Comparison of ENCODE assay signal across 8 mouse cellular contexts in the genomic region with DNA sequence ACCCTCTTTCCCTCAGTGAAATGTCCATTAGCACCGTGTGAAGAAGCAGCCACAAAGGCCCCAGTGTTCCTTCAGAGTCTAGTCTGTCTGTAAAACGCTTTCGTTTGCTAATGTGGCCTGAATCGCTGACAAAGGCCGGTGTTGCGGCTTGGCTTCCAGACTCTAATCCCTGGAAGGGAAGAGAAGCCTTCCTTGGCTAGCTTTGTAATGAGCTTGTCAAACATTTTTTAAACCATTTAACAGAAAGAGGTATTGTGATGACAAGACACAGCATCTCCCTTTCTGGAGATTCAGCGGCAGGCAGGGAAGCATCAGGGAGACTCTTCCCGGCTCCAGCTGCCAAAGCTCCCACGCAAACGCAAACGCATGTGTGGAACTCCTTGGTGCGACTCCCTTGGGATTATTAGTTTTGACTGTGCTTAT.
DNase-seq lines count a peak whose midpoint lies in the region; ATAC-seq lines count a peak whose summit lies in the region.

No protein-coding gene starts in this region.

- H3K4me1 ChIP-seq in limb, embryonic 12.5 days (replicated peaks) = peaks cover 7% of the 10 kb centered on the region; the same call in 1 of the 2 replicates
- H3K4me1 ChIP-seq in limb, embryonic 10.5 days = no peaks in the 10 kb centered on the region
- H3K4me1 ChIP-seq in heart, embryonic 14.5 days (ENCODE audit: control insufficient read depth in 2 of 2, insufficient read depth in 2 of 2, low read length in 2 of 2) = peaks cover 0 to 2% of the 10 kb centered on the region in 2 experiments; a peak in 1 of 4 replicates
- peaks cover 17% of the 10 kb centered on the region for H3K4me1 ChIP-seq in midbrain, embryonic 11.5 days (ENCODE audit: control insufficient read depth, insufficient read depth, low read length)
- peaks cover 3% of the 10 kb centered on the region; the same call in 1 of the 2 replicates for H3K4me1 ChIP-seq in stomach, embryonic 16.5 days (ENCODE audit: control insufficient read depth, insufficient read depth, low read length)

- H3K4me2 ChIP-seq in limb, embryonic 12.5 days = peak overlapping the region; percentile 45
- peak overlapping the region; percentile 57 for H3K4me2 ChIP-seq in heart, embryonic 14.5 days (ENCODE audit: low read length)
- H3K4me2 ChIP-seq in midbrain, embryonic 11.5 days = peak overlapping the region; percentile 26
- peak overlapping the region; percentile 49 for H3K4me2 ChIP-seq in stomach, embryonic 16.5 days (ENCODE audit: low read depth, low read length)

- 0 out of 2 replicates have a peak overlapping the region, but pooled peaks have one; percentile 5 for H3K27ac ChIP-seq in limb, embryonic 12.5 days
- no peak overlapping the region for H3K27ac ChIP-seq in limb, embryonic 10.5 days
- no peak overlapping the region for H3K27ac ChIP-seq in heart, embryonic 14.5 days (replicated peaks in 1 of 2; ENCODE audit: control insufficient read depth in 1 of 2, insufficient read depth in 1 of 2, low read depth in 2 of 2, low read length in 2 of 2)
- H3K27ac ChIP-seq in midbrain, embryonic 11.5 days (ENCODE audit: low read depth, low read length) = peak overlapping the region; percentile 86
- peak overlapping the region; percentile 84 for H3K27ac ChIP-seq in stomach, embryonic 16.5 days (ENCODE audit: low read length)

- no peak for DNase-seq in limb, embryonic 10.5 days (ENCODE audit: low spot score)
- DNase-seq in embryo, embryonic 9.5 days (ENCODE audit: extremely low spot score) = peak; percentile 57
- peak; percentile 39 to 50 for DNase-seq in kidney, postnatal 4 days
- peak; percentile 93 for DNase-seq in midbrain, embryonic 11.5 days (ENCODE audit: low spot score, missing footprints)

- peak; percentile 42; the same call in 1 of the 2 replicates for ATAC-seq in limb, embryonic 12.5 days (ENCODE audit: insufficient number of reproducible peaks, insufficient read depth, low FRiP score, low TSS enrichment, low read depth)
- no peak for ATAC-seq in heart, embryonic 14.5 days (ENCODE audit: insufficient number of reproducible peaks, insufficient read depth, low FRiP score, low read depth)
- ATAC-seq in midbrain, embryonic 11.5 days (ENCODE audit: low FRiP score) = peak; percentile 79
- peak; percentile 76; the same call in 1 of the 2 replicates for ATAC-seq in stomach, embryonic 16.5 days (ENCODE audit: insufficient read depth, low FRiP score)
- no peak for ATAC-seq in granulocyte monocyte progenitor cell, adult 5-6 weeks (replicated peaks; ENCODE audit: poor library complexity, severe bottlenecking)

- no peaks in the 10 kb centered on the region for H3K27me3 ChIP-seq in limb, embryonic 12.5 days
- H3K27me3 ChIP-seq in limb, embryonic 10.5 days (ENCODE audit: low read depth, poor library complexity, severe bottlenecking) = no peaks in the 10 kb centered on the region
- no peaks in the 10 kb centered on the region for H3K27me3 ChIP-seq in heart, embryonic 14.5 days (ENCODE audit: control insufficient read depth, insufficient read depth, low read length)
- no peaks in the 10 kb centered on the region for H3K27me3 ChIP-seq in midbrain, embryonic 11.5 days (ENCODE audit: control insufficient read depth, insufficient read depth, low read length)
- H3K27me3 ChIP-seq in stomach, embryonic 16.5 days (ENCODE audit: control insufficient read depth, insufficient read depth, low read length) = no peaks in the 10 kb centered on the region

- no peak overlapping the region for H3K9ac ChIP-seq in limb, embryonic 12.5 days (replicated peaks)
- H3K9ac ChIP-seq in heart, embryonic 14.5 days (ENCODE audit: low read length) = 0 out of 2 replicates have a peak overlapping the region, but pooled peaks have one; percentile 25
- peak overlapping the region; percentile 5; the same call in 1 of the 2 replicates for H3K9ac ChIP-seq in midbrain, embryonic 11.5 days (ENCODE audit: low read length)
- H3K9ac ChIP-seq in stomach, embryonic 16.5 days (ENCODE audit: low read length) = peak overlapping the region; percentile 37

- H3K9me3 ChIP-seq in limb, embryonic 12.5 days = no peaks in the 10 kb centered on the region
- H3K9me3 ChIP-seq in limb, embryonic 10.5 days (replicated peaks) = no peaks in the 10 kb centered on the region
- H3K9me3 ChIP-seq in heart, embryonic 14.5 days (ENCODE audit: control insufficient read depth, low read length) = no peaks in the 10 kb centered on the region
- H3K9me3 ChIP-seq in midbrain, embryonic 11.5 days (ENCODE audit: control insufficient read depth, low read length) = no peaks in the 10 kb centered on the region
- H3K9me3 ChIP-seq in stomach, embryonic 16.5 days (replicated peaks; ENCODE audit: control insufficient read depth, low read length) = no peaks in the 10 kb centered on the region

- H3K4me3 ChIP-seq in limb, embryonic 12.5 days (replicated peaks) = no peak overlapping the region
- H3K4me3 ChIP-seq in limb, embryonic 10.5 days = no peak overlapping the region
- H3K4me3 ChIP-seq in heart, embryonic 14.5 days (ENCODE audit: control insufficient read depth in 1 of 2, insufficient read depth in 1 of 2, low read depth in 1 of 2, low read length in 2 of 2) = peak overlapping the region; percentile 13 to 25; a peak in 3 of 4 replicates
- H3K4me3 ChIP-seq in midbrain, embryonic 11.5 days (ENCODE audit: low read depth, low read length) = peak overlapping the region; percentile 6; the same call in 1 of the 2 replicates
- H3K4me3 ChIP-seq in stomach, embryonic 16.5 days (replicated peaks; ENCODE audit: low read length) = peak overlapping the region; percentile 15

- no peaks in the 10 kb centered on the region for H3K36me3 ChIP-seq in limb, embryonic 12.5 days
- H3K36me3 ChIP-seq in limb, embryonic 10.5 days = no peaks in the 10 kb centered on the region
- H3K36me3 ChIP-seq in heart, embryonic 14.5 days (ENCODE audit: control insufficient read depth, insufficient read depth, low read length) = no peaks in the 10 kb centered on the region
- H3K36me3 ChIP-seq in midbrain, embryonic 11.5 days (ENCODE audit: control insufficient read depth, insufficient read depth, low read length) = no peaks in the 10 kb centered on the region
- H3K36me3 ChIP-seq in stomach, embryonic 16.5 days (ENCODE audit: control insufficient read depth, insufficient read depth, low read length) = no peaks in the 10 kb centered on the region

- 34% methylated on average over 12 of the region's 12 CpGs for WGBS in limb, embryonic 12.5 days
- WGBS in limb, embryonic 10.5 days = 36% methylated on average over 12 of the region's 12 CpGs
- 32% methylated on average over 12 of the region's 12 CpGs for WGBS in heart, embryonic 14.5 days
- 4% methylated on average over 12 of the region's 12 CpGs for WGBS in midbrain, embryonic 11.5 days
- WGBS in stomach, embryonic 16.5 days = 21% methylated on average over 12 of the region's 12 CpGs

Comparison
In these comparisons a context has a peak if more than half of its experiments do, and no peak if none do; other contexts are left out.
1. H3K27ac ChIP-seq: peak in limb, embryonic 12.5 days (single experiment), midbrain, embryonic 11.5 days (single experiment) and stomach, embryonic 16.5 days (single experiment); none in limb, embryonic 10.5 days (single experiment) and heart, embryonic 14.5 days (0 of 2).
2. ATAC-seq: peak in limb, embryonic 12.5 days (single experiment), midbrain, embryonic 11.5 days (single experiment) and stomach, embryonic 16.5 days (single experiment); none in heart, embryonic 14.5 days (single experiment) and granulocyte monocyte progenitor cell, adult 5-6 weeks (single experiment).
3. H3K4me3 ChIP-seq: peak in heart, embryonic 14.5 days (2 of 2), midbrain, embryonic 11.5 days (single experiment) and stomach, embryonic 16.5 days (single experiment); none in limb, embryonic 12.5 days (single experiment) and limb, embryonic 10.5 days (single experiment).
4. Peak in every context shown above with its lines, with median percentiles within 50 percentile points of each other: H3K4me2 ChIP-seq.